Mouse (Mus musculus) limb, embryonic 10.5 days (tissue): ENCODE measurements around the gene 2610507B11Rik. TPM values are rescaled to one million over a fixed set of nuclear protein-coding genes. Genes with fewer than 3 reads are reported as not detected.
A peak's percentile ranks its signal among the peaks of the same experiment; 100 is the strongest.

Experiments used
- DNase-seq: peaks from one replicate; pipeline ENCODE4 v3.0.0-alpha.2; 2017; ENCODE audit warnings: low spot score
- H3K27ac ChIP-seq: fragments of 300-500 bp; sonication (generic); 2 replicates; pipeline ENCODE4 v1.5.1; 2016; ENCODE audit warnings: mild to moderate bottlenecking
- H3K27me3 ChIP-seq: fragments of 300-500 bp; sonication (generic); 2 replicates; pipeline ENCODE4 v1.6.1; 2016; ENCODE audit warnings: low read depth, mild to moderate bottlenecking; ENCODE audit not compliant: poor library complexity, severe bottlenecking
- H3K36me3 ChIP-seq: fragments of 300-500 bp; sonication (generic); 2 replicates; pipeline ENCODE4 v1.6.1; 2016; ENCODE audit warnings: mild to moderate bottlenecking, moderate library complexity
- H3K4me1 ChIP-seq: fragments of 300-500 bp; sonication (generic); 2 replicates; pipeline ENCODE4 v1.6.1; 2016
- H3K4me3 ChIP-seq: fragments of 300-500 bp; sonication (generic); 2 replicates; pipeline ENCODE4 v1.5.1; 2016; ENCODE audit warnings: mild to moderate bottlenecking, moderate library complexity
- H3K9me3 ChIP-seq: fragments of 300-500 bp; sonication (generic); replicated peaks from 2 replicates; pipeline ENCODE4 v1.6.1; 2016; ENCODE audit warnings: mild to moderate bottlenecking
- WGBS: fragments of 180-500 bp; shearing (Covaris S2); methylation state at CpG from one replicate; pipeline ENCODE4 v1.1.7; 2016; 5-methylcytosine and 5-hydroxymethylcytosine counted together
- polyA plus RNA-seq: library from polyadenylated mRNA; unstranded; fragments of >200 nt; fragmentation: Nextera tagmentation; extraction: Ambion mirVana; gene quantifications from 2 replicates; pipeline ENCODE4 v1.2.1, GENCODE M21; 2016

Gene 2610507B11Rik
- polyA plus RNA-seq, 1 experiment from 2014 or later: 68.9 TPM

DNA sequence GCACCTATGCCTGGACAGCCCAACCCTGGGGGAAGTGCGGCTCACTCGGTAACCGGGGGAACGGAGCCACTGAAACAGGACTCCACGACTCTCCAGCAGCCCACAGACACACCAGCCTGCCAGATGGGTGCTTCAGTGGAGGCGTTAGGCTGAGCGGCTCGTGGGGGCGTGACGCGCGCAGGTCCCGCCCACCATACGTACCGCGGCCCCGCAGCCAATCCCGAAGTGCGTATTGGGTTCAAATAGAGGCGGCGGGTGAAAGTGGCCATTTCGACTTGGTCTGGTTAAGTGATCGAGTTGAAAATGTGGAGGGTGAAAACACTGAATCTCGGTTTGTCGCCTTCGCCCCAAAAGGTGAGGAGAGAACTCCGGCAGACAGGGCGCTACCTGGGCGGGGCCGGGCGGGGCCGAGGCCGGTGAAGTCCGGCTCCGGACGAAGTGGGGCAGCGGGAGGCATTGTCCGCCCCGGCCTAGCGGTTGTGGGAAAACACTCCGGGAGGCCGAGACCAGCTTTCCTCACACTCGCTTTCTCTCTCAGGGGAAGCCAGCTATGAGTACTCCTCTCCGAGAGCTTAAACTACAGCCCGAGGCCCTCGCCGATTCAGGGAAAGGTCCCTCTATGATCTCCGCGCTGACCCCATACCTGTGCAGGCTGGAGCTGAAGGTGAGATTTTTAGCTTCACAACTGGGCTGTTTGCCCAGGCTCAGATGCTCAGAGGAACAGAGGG, 40.0 kb downstream of the 2610507B11Rik start, which contains the start of gene Spag5:
Spag5 (plus strand) TSS at position 173 of the 728 bp plus-strand sequence.
- H3K36me3 ChIP-seq: peaks cover 36% of the 10 kb centered on the region
- H3K27me3 ChIP-seq: no peaks in the 10 kb centered on the region
- H3K4me1 ChIP-seq: peaks cover 27% of the 10 kb centered on the region
- peak; percentile 91 for DNase-seq
- H3K4me3 ChIP-seq: peak within 1 kb of the TSS; percentile 92
- peak within 1 kb of the TSS; percentile 94 for H3K27ac ChIP-seq
- WGBS: under 1% methylated on average over 49 of the region's 49 CpGs
- no peaks in the 10 kb centered on the region for H3K9me3 ChIP-seq

DNA sequence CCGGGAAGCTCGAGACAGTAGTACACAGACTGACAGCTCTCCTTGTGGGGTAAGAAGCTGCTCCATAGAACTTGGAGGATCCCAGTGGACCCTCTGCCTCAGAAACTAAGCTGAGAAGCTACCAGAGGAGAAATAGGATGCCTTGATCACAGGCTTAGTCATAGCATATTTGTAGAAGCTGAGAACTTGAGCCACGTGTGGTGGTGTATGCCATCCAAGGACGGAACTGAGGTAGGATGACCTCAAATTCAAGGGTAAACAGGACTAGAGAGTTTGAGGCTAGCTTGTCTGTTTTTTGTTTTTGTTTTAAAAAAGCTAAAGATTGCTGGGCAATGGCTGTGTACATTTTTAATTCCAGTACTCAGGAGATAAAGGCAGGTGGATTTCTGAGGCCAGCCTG, 43.7 kb downstream of the 2610507B11Rik start:
- Histone ChIP-seq H3K27me3 (no peaks in the 10 kb centered on the region), H3K9me3 (no peaks in the 10 kb centered on the region), H3K27ac (no peak overlapping the region), H3K4me3 (no peak overlapping the region), H3K36me3 (peaks cover 73% of the 10 kb centered on the region), H3K4me1 (peaks cover 27% of the 10 kb centered on the region)
- no peak for DNase-seq
- 89% methylated on average over 4 of the region's 4 CpGs for WGBS

GRCm38 (mm10) chr11:78310861-78311511, 49.4 kb downstream of the 2610507B11Rik start:
- 93% methylated on average over 8 of the region's 8 CpGs for WGBS
- Histone ChIP-seq H3K4me3 (no peak overlapping the region), H3K27me3 (no peaks in the 10 kb centered on the region), H3K9me3 (no peaks in the 10 kb centered on the region), H3K4me1 (0 out of 2 replicates have a peak, but pooled peaks cover 4% of the 10 kb centered on the region), H3K36me3 (peaks cover 98% of the 10 kb centered on the region), H3K27ac (no peak overlapping the region)
- no peak for DNase-seq

DNA sequence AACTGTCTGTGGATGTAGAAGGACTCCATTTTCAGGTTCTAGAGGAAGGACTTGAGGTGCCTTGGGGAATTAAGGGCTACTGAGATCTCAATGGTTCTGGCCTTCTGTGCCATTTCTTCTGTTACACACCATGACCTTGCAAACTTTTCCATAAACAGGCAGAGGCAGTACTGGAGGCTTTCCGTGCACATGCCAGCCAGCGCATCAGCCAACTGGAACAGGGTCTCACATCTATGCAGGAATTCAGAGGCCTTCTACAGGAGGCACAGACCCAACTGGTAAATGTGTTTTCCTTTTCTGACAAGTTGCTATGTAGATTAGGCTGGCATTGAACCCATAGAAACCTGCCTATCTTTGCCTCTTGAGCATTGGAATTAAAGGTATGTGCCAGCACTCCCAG, 52.1 kb downstream of the 2610507B11Rik start:
- H3K27me3 ChIP-seq: no peaks in the 10 kb centered on the region
- peaks cover 98% of the 10 kb centered on the region for H3K36me3 ChIP-seq
- WGBS: 98% methylated on average over 2 of the region's 2 CpGs

GRCm38 (mm10) chr11:78318411-78318810, 56.9 kb downstream of the 2610507B11Rik start:
- WGBS: 89% methylated on average over 2 of the region's 2 CpGs
- Histone ChIP-seq H3K27ac (no peak overlapping the region), H3K9me3 (no peaks in the 10 kb centered on the region), H3K4me3 (no peak overlapping the region), H3K27me3 (no peaks in the 10 kb centered on the region), H3K36me3 (peaks cover 98% of the 10 kb centered on the region), H3K4me1 (peaks cover 14% of the 10 kb centered on the region)
- no peak for DNase-seq

More for the DNA sequence above, 52.1 kb downstream of the 2610507B11Rik start:
- no peaks in the 10 kb centered on the region for H3K9me3 ChIP-seq
- H3K4me1 ChIP-seq: no peaks in the 10 kb centered on the region
- no peak overlapping the region for H3K4me3 ChIP-seq
- DNase-seq: no peak
- no peak overlapping the region for H3K27ac ChIP-seq

GRCm38 (mm10) chr11:78322076-78322831, 60.7 kb downstream of the 2610507B11Rik start:
- 92% methylated on average over 2 of the region's 2 CpGs for WGBS
- Histone ChIP-seq H3K27me3 (no peaks in the 10 kb centered on the region), H3K36me3 (peaks cover 88% of the 10 kb centered on the region), H3K4me1 (peaks cover 16% of the 10 kb centered on the region), H3K9me3 (no peaks in the 10 kb centered on the region), H3K27ac (no peak overlapping the region; the same call in 1 of the 2 replicates), H3K4me3 (peak overlapping the region; percentile 19)
- no peak for DNase-seq

GRCm38 (mm10) chr11:78322860-78323259, 61.3 kb downstream of the 2610507B11Rik start, which contains the start of gene Aldoc:
Gene Aldoc, plus strand, starts transcription at chr11:78322968.
- peaks cover 16% of the 10 kb centered on the region for H3K4me1 ChIP-seq
- peak within 1 kb of the TSS; percentile 19 for H3K4me3 ChIP-seq
- no peaks in the 10 kb centered on the region for H3K27me3 ChIP-seq
- peak within 1 kb of the TSS; percentile 28; the same call in 1 of the 2 replicates for H3K27ac ChIP-seq
- 2% methylated on average over 15 of the region's 15 CpGs for WGBS
- peak; percentile 71 for DNase-seq
- H3K9me3 ChIP-seq: no peaks in the 10 kb centered on the region
- peaks cover 82% of the 10 kb centered on the region for H3K36me3 ChIP-seq

GRCm38 (mm10) chr11:78324000-78324785, 62.6 kb downstream of the 2610507B11Rik start:
- Histone ChIP-seq H3K36me3 (peaks cover 68% of the 10 kb centered on the region), H3K27me3 (no peaks in the 10 kb centered on the region), H3K9me3 (no peaks in the 10 kb centered on the region), H3K4me3 (no peak overlapping the region), H3K4me1 (peaks cover 24% of the 10 kb centered on the region), H3K27ac (no peak overlapping the region)
- no peak for DNase-seq
- 81% methylated on average over 15 of the region's 15 CpGs for WGBS

GRCm38 (mm10) chr11:78324965-78325364, 63.4 kb downstream of the 2610507B11Rik start:
- no peaks in the 10 kb centered on the region for H3K9me3 ChIP-seq
- H3K4me3 ChIP-seq: no peak overlapping the region
- DNase-seq: no peak
- peaks cover 61% of the 10 kb centered on the region for H3K36me3 ChIP-seq
- no peak overlapping the region for H3K27ac ChIP-seq
- WGBS: 95% methylated on average over 12 of the region's 12 CpGs
- H3K27me3 ChIP-seq: no peaks in the 10 kb centered on the region
- H3K4me1 ChIP-seq: peaks cover 28% of the 10 kb centered on the region

DNA sequence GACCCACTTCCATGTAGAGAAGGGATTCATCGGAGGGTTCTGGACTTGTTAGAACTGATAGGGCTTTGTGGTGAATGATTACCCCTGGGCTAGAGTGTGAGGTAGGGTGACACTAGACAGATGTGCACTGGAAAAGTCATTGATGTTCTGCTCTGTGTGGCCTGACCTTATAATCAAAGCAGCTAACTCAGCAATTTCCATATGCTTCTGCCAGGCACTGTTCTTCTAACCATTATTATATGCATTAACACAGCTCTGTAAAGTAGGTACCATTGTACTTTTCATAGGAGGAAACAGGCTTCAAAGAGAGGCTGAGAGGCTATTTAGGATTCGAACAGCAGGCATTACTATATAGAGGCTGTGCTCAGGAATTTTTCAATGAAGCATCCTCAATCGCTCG, 65.7 kb downstream of the 2610507B11Rik start:
- no peak overlapping the region for H3K4me3 ChIP-seq
- H3K9me3 ChIP-seq: no peaks in the 10 kb centered on the region
- H3K4me1 ChIP-seq: peaks cover 25% of the 10 kb centered on the region
- WGBS: 96% methylated on average over 4 of the region's 4 CpGs
- H3K27ac ChIP-seq: no peak overlapping the region
- H3K27me3 ChIP-seq: no peaks in the 10 kb centered on the region
- peaks cover 47% of the 10 kb centered on the region for H3K36me3 ChIP-seq
- DNase-seq: no peak

DNA sequence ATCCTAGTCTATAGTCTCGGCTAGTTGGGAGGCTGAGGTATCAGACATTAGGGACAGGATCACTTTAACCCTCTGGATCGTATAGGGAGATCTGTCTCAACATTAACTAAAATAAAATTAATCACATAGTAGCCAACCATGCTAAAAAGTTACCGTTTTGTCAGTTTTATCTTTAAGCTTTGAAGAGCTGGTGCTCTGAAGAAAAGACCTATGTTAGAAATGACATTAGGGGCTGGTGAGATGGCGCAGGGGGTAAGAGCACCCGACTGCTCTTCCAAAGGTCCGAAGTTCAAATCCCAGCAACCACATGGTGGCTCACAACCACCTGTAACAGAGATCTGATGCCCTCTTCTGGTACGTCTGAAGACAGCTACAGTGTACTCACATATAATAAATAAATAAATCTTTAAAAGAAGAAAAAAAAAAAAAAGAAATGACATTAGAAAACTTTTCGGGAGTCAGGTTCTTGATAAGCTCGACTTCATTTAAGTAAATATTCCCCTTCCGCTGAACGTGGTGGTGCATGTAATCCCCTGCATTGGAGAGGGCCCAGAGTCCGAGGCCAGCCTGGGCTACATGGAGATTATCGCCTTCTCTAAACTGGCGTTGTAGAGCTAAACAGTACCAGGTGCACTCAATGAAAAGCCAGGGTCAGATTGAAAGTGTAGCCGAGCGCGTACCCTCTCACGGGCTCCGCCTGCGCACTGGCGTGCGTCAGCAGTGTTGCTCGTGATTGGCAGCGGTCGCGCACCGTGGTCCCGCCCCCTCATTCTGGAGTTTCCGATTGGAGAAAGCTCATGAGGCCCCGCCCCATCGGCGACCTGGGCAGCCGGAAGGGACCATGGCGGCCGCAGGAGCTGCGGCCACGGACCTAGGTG, 66.3 kb downstream of the 2610507B11Rik start, which contains the start of gene Pigs:
Pigs (plus strand) TSS at position 782 of the 878 bp plus-strand sequence.
- Histone ChIP-seq H3K4me1 (peaks cover 19% of the 10 kb centered on the region), H3K9me3 (no peaks in the 10 kb centered on the region), H3K27ac (peak within 1 kb of the TSS; percentile 89), H3K4me3 (peak within 1 kb of the TSS; percentile 94), H3K36me3 (peaks cover 47% of the 10 kb centered on the region), H3K27me3 (no peaks in the 10 kb centered on the region)
- 16% methylated on average over 37 of the region's 37 CpGs for WGBS
- DNase-seq: peak; percentile 96
